Mouse (Mus musculus) adrenal gland, adult 8-10 months (tissue): ENCODE data around the gene Lrfn3. TPM values are rescaled to one million over a fixed set of nuclear protein-coding genes. Genes with fewer than 3 reads are reported as not detected.

Experiments
- DNase-seq: peaks from one replicate; pipeline ENCODE4 v3.0.0; 2022
- total RNA-seq, 4 experiments: library from RNA; stranded (reverse); gene quantifications; 2 replicates each; pipeline ENCODE4 v1.2.4; 2022

Lrfn3 gene
- 10 to 100 TPM; 11.5 to 15.8 (median 12.7) TPM for total RNA-seq

DNA sequence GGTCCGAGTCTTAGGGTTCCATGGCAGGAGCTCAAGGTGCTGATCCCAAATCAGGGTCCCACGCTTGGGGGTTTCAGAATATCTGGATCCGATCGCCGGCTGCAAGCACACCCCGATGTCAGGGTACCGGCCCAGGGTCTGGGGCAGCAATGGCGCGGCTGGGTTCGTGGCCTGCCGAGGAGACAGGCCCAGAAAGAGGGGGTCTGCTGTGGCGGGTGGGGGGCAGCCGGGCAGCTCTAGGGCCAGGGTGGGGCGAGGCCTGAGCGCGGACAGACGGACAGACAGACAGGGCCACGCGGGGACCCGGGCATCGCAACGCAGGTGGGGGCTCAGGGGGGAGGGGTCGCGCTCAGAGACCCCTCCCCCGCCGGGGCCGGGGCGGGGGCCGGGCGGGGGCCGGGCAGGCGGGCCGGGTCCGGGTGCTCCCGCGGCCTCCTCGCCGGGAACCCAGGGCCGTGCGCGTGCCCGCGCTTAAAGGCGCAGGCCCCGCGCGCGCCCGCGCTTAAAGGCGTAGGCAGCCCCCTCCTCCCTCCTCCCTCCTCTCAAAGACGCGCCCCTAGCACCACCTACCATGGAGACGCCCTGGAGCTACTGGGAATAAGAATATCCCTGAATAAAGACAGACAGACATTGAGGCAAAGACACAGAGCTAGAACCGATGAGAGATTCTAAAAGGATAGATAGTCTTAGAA, at the start of gene Lrfn3:
Gene Lrfn3, minus strand, starts transcription at position 121 of the 692 bp plus-strand sequence.
- no peak for DNase-seq

DNA sequence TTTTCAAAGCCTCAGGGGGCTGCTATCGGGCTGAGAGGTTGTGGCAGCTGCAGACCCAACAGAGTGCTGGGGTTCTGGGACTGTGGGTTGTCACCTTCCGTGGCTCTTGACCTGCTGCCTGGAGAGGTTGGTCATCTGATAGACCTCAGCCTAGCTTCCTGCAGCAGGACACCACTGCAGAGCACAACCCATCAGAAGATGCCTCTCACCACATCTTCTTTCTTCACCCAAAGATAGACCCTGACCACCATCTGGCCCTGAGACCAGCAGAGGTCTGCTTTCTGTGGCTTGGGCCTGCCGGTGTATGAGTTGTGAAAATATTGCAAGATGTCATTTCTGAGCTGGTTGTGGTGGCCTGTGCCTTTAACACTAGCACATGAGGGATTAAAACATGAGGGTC, 48.5 kb upstream of the Lrfn3 start:
- no peak for DNase-seq

DNA sequence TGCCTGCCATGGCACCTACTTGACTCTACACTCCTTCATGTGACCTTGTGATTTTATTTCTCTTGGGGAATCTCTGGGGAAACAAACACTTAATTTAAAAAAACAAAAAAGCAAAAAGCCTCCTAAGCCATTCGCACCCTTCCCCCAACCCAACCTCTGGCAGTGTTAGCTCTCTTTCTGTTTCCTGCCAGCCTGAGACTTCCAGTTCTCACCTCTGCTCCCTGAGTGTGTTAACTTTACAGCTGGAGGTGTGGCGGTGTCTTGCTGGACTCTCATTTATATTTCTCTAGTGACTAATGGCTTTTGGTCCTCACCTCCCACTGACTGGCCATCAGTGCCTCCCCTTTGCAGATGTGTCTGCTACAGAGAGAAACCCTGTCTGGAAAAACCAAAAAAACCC, 47.2 kb upstream of the Lrfn3 start:
- DNase-seq, result no peak

DNA sequence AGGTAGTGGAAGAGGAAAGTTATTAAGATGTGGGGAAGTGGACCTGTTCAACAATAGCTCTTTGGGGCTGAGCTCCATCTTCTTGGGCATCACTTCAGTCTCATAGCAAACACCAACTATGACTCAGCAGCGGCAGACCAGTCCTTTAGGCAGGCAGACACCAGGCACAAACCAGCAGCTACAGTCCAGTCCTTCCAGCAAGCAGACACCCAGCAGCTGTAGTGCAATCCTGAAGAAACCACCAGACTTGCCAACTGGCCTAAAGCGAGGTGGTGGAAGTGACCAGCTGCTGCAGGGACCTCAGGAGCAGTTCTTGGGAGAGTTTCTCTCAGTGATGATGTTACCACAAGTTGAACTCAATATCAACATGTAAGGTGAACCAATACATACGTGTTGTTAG, 46.1 kb upstream of the Lrfn3 start:
- DNase-seq, result no peak

DNA sequence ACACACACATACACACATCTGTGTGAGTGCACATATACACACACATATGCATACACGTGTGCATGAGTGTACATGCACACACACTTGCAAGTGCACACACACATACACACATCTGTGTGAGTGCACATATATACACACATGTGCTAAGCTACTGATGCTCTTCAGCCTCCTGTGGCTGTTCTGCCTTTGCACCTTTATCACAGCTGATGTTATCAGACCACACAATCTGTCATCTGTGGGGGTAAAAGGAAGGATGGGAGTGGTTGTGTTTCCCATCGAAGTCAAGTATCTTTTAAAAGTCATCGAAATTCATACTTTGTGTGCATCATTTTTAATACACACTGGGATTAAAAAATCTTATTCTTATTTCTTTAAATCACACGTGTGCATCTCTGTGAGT, 39.8 kb upstream of the Lrfn3 start:
- no peak for DNase-seq

DNA sequence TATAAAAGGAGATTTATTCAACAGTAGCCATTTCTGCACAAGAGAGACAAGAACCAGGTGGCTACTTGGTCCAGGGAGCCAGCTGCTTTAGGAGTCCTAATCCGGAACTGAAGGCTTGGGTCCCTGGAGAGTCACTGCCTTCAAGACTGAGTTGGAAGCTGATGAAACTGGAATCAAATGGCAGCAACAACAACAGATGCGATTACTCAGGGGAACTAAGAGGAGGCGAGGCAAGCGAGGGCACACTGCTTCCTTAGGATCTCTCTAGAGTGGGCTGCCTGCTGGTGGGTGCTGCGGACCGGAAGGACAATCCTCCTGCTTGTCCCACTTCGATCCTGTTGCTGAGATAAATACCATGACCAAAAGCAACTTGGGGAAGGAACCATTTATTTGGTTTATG, 37.1 kb upstream of the Lrfn3 start:
- no peak for DNase-seq

DNA sequence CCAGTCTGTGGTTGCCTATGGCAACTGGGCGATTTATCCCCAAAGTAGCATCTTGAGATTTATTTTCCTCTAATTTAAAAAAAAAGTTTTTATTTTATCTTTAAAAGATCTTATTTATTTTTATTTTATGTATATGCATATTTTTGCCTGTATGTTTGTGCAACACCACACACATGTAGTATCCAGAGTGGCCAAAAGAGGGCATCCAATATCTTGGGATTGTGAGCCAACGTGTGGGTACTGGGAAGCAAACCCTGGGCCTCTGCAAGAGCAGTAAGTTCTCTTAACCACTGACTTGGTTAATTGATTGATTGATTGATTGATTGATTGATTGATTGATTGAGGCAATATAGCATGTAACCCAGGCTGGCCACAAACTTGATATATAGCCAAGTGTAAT, 32.3 kb upstream of the Lrfn3 start:
- DNase-seq, result no peak

DNA sequence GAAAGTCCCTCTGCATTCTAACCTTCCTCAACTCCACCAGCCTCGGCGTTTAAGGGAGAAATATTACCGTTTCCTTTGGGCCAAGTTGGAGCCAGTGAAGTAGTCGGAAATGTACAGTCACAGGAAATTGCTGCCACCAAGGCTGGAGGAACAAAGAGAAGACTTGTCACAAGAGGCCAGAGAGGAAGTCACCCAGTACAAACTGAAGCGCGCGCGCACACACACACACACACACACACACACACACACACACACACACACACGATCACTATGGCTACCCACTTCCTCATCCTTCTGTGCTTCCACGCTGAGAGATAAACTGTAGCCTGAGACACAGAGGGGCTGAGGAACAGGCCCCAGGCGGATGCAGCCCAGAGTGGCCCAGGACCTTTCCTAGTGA, 31.8 kb upstream of the Lrfn3 start:
- DNase-seq, result peak; percentile 58

DNA sequence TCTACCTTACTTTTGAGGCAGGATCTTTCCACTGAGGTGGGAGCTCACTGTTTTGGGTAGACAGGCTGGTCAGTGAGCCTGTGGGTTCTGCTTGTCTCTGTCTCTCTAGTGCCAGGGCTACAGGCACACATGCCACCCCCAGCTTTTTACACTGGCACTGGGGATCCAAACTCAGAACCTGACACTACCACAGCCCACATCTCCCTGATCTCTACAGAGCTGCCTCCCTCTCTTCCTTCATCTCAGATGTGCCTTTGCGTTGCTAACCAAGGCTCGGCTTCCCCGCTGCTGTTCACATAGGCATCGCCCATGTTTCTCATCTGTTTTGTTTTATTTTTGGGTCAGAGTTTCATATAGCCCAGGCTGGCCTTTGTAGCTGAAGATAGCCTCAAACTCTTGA, 31.1 kb upstream of the Lrfn3 start:
- DNase-seq, result no peak

DNA sequence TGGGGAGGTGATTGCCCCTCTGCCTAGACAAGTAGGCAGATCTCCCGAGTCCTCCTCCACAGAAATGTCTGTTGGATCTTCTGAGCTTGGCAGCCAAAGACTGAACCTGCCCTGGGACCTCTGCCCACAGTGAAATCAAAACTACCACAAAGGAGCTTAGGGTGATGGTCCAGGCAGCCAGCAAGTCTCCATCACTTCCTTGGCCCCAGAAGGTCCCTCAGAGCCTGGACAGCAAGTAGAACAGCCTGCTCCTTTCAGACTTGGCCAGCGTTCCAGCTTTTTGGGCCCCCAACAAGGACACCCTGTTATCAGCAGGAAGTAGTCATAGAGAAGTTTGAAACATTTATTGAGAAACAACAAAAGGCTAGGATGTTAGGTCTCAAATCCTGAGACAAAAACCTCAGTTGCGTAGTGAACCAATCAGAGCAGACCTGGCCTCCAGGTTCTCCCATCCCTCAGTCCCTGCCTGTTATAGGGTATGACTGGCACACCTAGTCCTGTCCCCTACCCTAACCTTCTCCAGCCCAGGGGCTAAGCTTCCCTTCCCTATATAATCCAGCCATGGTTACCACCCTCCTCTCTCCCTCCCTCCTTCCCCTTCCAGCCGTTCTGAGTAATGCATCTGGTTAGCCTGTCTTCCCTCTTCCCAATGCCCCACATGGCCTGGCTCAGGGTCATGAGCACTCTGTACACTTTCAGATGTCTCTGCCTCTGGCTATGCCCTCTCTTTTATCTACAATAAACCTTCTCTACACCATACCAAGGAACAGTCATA, 30.4 kb upstream of the Lrfn3 start:
- DNase-seq, result no peak

DNA sequence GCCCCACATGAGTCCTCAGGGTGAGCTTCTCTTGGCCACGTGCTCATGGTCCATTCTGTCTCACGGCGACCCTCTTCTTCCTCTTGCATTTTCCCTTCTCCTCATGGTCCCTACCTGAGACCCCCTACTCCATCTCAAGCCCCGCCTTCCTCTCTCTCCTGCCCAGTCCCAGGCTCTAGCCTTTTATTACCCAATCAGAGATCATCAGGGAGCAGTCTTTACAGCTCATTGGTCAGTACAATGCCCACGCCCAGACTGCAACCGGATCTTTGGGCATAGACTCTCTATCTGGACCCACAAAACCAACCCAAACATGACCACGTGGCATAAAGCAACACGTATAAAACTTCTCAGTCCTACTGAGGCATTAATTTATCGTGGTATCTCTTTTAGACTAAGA, 21.5 kb upstream of the Lrfn3 start:
- no peak for DNase-seq

DNA sequence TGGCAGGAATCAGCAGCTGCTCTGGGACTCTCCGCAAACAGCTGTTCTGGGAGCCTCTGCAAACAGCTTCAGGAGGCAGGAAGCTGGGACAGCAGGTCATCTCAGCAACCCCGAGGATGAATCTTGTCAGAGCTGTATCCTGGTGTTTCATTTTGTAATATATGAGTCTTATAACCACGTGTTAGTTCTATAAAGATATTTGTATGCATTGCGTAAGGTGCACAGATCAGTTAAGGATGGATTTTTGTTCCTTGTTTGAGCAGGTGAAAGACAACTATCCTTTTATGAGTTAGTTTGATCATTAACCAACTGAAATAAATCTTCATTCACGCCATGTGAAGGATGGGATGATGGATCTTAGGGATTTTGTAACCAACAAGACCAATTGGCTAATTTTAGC, 17.5 kb upstream of the Lrfn3 start:
- DNase-seq, result no peak

DNA sequence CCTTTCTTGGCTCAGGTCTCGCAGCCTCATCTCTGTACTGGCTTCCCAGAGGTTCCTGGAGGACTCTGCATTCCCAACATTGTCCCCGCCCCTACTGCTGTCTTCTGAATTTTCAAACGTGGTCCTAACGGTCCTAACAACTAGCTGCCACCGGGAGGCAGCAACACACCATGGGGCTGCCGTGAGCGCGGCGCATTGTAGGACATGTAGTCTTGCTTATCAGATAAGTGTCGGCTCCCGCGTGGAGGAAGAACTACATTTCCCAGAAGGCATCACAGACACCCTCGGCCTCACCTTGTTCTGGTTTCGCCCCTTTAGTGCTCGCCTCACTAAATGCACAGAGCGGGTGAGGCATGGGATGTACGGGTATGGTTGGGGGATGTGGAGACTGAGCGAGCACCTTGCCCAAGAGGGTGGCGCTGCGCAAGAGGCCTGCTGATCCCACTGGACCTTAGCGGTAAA, 11.0 kb upstream of the Lrfn3 start:
- peak; percentile 92 for DNase-seq

DNA sequence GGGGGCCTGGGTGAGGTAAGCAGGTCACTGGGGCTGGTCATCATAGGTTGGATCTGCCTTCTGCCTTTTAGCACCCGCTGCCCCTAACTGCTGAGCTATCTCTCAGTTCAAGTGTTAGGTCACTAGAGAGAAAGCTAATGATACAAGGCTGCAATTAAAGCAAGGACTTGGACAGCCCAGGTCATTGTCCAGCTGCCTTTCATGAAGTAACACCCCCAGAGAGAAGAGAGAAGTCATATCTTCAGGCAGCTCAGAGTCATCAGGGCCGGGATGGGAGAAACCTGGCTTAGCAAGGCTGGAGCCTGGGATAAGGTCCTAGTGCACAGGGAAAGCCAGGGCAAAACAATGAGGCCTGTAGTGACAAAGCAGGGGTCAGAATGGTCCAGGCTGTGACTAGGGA, 4.9 kb upstream of the Lrfn3 start:
- no peak for DNase-seq

DNA sequence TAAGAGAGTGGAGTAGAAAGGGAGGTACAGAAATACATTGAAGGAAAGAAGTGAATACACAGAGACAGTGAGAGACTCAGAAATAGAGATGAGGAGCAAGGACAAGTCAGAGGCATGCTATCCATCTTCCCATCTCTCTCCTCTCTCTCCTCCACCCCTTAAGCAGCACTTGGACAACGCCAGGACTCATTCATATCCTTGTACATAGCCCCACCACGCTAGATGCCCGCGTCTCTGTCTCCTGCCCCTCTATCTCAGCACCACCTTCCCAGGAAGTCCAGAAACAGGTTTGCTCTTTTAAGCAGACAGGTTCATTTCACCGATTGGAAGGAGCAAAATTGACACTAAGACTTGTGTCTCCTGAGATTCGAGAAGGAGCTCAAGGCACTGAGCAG, 769 bp upstream of the Lrfn3 start:
- DNase-seq, result no peak

DNA sequence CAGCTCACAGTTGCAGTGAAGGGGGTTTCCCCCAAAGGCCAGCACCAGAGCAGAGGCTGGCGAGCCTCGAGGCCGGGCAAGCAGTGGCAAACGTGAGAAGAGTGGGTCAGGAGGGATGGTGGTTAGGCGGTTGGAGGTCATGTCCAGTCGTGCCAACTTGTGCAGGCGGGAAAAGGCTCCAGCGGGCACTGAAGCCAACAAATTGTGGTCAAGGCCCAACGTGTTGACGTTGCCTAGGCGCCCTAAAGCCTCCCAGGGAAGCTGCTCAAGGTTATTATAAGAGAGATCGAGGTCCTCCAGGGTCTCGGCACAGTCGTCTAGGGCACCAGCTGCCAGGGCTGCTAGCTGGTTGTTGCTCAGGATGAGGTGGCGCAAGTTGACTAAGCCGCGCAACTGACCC, 2.5 kb downstream of the Lrfn3 start:
- peak; percentile 63 for DNase-seq

DNA sequence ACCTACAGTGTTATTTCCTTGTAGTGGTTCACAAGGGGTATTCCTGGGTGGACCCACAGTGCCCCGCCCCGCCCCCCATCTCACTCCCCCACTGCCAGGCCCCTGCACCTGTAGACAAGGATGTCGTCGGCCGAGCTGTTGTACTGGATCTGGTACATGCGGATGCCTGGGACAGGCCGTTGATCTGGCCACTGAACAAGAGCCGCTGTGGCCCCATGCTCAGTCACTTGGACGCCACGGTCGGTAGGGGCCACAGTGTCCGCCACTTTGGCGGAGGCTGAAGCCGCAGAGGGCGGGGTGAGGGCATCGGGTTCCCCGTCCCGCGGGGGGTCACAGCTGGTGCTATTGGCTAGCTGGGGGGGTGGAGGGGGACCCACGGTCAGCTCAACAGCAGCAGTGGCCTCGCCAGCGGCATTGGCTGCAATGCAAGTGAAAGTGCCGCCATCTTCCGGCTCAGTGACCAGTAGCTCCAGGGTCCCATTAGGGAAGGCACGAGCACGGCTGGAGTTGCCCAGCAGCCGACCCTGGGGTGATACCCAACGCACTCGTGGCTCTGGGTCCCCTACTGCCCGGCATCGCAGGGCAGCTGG, 3.2 kb downstream of the Lrfn3 start:
- no peak for DNase-seq

DNA sequence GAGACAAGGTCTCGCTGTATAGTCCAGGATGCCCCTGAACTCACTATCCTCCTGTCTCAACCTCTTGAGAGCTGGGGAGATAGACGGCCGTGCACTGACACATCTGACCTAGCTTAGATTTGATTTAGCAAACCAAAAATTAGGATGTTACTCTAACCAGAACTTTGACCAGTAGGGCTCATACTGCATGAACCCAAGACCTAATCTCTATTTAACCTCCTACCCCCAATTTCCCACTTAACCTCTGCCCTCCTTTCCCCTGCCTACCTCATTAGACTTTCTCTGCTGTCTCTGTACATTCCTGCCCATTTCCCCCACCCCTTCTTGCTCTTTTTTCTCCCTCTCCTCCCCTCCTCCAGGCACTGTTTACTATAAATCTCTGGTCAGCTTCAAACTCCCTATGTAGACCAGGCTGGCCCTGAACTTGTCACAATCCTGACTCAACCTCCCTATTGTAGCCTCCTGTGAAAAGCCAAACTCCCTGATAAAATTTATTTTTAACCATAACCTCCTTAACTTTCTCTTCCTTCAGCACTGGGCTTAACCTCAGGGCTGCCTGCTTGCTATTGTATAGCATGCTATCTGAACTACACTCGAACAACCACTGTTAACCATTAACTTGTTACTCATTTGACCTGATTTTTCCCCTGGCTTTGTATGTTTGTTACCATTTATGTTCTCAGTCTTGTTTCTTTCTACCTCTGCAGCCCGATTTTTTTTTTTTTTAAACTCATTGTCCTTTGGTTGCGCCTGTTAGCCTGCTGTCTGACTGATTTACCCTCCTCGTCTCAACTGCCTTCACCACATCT, 4.0 kb downstream of the Lrfn3 start:
- no peak for DNase-seq

DNA sequence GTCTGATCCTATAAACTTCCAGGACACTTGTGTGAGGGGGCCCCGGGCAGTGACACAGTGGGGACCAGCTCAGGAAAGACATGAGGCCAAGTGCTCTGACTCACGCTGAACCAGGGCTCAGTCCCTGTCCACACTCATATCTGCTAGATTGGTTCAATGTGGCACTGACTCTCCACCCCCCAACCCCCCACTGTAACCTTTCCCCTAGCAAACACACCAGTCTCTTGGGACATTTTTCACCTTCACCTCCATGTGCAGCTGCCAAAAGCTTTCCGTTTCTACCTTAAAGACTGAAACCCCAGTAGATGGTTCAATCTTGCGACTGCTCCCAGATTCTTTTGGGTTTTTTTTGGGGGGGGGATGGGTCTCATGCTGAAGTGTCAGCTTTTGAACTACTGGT, 8.5 kb downstream of the Lrfn3 start:
- no peak for DNase-seq

DNA sequence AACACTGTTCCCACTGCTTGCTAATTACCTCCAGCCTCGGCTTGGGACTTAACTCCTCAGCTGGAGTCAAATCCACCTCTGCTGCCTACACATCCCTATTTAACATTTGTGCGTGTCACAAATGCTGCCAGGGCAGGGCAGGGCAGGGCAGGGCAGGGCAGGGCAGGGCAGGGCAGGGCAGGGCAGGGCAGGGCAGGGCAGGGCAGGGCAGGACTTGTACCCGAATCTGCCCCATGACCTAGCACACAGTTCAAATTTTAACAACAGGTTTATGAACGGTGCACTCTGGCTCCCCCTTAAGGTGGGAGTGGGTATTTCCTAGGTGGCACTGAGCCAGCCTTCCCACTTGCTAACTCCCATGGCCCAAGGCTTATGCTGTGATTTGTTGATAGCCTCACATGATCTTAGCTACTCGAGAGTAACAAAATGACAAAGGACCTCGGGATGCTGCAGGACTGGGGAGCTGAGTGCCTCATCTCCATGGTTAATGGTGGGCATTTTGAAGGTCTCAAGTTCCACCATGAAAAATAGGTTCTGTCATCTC, 9.2 kb downstream of the Lrfn3 start:
- peak; percentile 36 for DNase-seq

DNA sequence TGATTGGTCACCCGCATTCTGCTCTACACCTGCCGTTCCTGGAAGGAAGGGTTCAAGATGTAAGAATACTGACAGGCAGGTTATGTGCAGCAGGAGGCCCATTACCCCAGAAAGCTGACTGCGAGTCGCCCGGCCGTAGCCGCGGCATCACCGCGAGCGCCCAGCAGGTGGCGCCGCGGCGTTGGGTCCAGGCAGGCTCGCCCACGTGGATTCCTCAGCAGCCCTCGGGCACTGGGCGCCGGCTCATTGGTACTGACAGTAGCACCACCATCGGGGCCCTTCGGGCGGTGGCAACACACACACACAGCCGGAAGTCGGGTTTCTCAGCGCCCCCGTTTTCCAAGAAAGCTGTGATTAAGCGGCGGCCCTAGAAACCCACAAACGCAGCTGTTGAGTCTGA, 14.7 kb downstream of the Lrfn3 start:
- no peak for DNase-seq

DNA sequence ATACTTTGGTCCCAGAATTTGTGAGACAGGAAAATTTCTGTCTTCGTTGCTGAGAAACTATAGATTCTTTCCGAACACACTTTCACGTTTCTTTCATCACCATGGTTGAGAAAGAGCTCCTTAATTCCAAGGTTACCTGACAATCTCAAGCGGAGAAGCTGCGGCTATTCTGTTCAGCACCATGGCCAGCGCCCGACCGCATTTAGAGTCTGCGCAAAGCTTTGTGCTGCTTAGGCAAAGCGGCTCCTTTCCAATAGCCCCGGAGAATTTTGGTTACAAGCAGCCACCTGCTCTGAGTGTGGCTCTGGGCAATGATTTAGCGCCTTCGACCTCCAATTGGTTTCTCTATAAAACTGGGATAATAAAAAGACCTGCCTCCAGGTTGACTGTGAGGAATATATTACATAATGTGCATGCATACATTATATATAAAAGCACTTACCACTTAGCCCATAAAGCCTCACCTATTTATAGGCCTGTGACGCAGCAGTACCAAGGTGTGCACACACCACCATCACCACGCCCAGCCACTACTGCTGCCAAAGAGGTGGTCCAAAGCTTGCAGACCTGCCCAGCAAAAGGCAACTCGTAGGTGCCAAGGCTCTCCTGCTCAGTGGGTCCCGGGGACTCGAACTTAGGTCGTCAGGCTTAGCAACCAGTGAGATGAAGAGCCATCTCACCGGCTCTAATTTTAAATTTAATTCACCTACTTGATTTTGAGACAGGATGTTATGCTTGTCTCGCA, 15.8 kb downstream of the Lrfn3 start:
- peak; percentile 32 for DNase-seq
